Mouse (Mus musculus): ENCODE results near the gene Ccdc28b. TPM values are rescaled to one million over a fixed set of nuclear protein-coding genes. Genes with fewer than 3 reads are reported as not detected.
A peak's percentile ranks its signal among the peaks of the same experiment; 100 is the strongest.

Gene Ccdc28b
- total RNA-seq, 2 experiments from 2014 or later, result 55.7 to 59.1 TPM

- no peak for DNase-seq (ENCODE audit: low spot score in 2 of 2)
These were observed 36.8 kb downstream of the Ccdc28b start for GRCm38 (mm10) chr4:129586943-129587342.

- no peak for DNase-seq (ENCODE audit: low spot score in 2 of 2)
These were observed 38.0 kb downstream of the Ccdc28b start for GRCm38 (mm10) chr4:129585773-129586172.

- peak; percentile 64 to 92 for DNase-seq (ENCODE audit: low spot score in 2 of 2)
These were observed 38.7 kb downstream of the Ccdc28b start for GRCm38 (mm10) chr4:129584884-129585608.

GRCm38 (mm10) chr4:129584370-129584769, 39.4 kb downstream of the Ccdc28b start:
- DNase-seq (ENCODE audit: low spot score in 2 of 2), result no peak

GRCm38 (mm10) chr4:129582251-129582650, 41.5 kb downstream of the Ccdc28b start:
- no peak for DNase-seq (ENCODE audit: low spot score in 2 of 2)

- peak in 1 of 2 experiments; percentile 21 for DNase-seq (ENCODE audit: low spot score in 2 of 2)
These were observed 43.4 kb downstream of the Ccdc28b start for GRCm38 (mm10) chr4:129580347-129580746.

- no peak for DNase-seq (ENCODE audit: low spot score in 2 of 2)
These were observed 45.3 kb downstream of the Ccdc28b start, which contains the start of gene Fam167b for GRCm38 (mm10) chr4:129578466-129578865. Gene Fam167b (minus strand): TSS chr4:129578549.

GRCm38 (mm10) chr4:129577688-129578087, 46.1 kb downstream of the Ccdc28b start:
- no peak for DNase-seq (ENCODE audit: low spot score in 2 of 2)

GRCm38 (mm10) chr4:129576863-129577491, 46.8 kb downstream of the Ccdc28b start:
- peak in 1 of 2 experiments; percentile 56 for DNase-seq (ENCODE audit: low spot score in 2 of 2)

GRCm38 (mm10) chr4:129575171-129575844, 48.4 kb downstream of the Ccdc28b start:
- no peak for DNase-seq (ENCODE audit: low spot score in 2 of 2)

GRCm38 (mm10) chr4:129573430-129573829, 50.3 kb downstream of the Ccdc28b start, which contains the start of gene Lck:
Gene Lck (minus strand): TSS chr4:129573641.
- no peak for DNase-seq (ENCODE audit: low spot score in 2 of 2)

- no peak for DNase-seq (ENCODE audit: low spot score in 2 of 2)
These were observed 50.7 kb downstream of the Ccdc28b start for GRCm38 (mm10) chr4:129573093-129573370.

GRCm38 (mm10) chr4:129572236-129573092, 51.3 kb downstream of the Ccdc28b start:
- DNase-seq (ENCODE audit: low spot score in 2 of 2), result no peak

GRCm38 (mm10) chr4:129571551-129572084, 52.1 kb downstream of the Ccdc28b start:
- DNase-seq (ENCODE audit: low spot score in 2 of 2), result no peak

GRCm38 (mm10) chr4:129570028-129570427, 53.7 kb downstream of the Ccdc28b start:
- no peak for DNase-seq (ENCODE audit: low spot score in 2 of 2)

Other genes with a start within 250 kb of the Ccdc28b start
- 1 to 10 TPM; 3.2 to 3.5 TPM for gene Zbtb8a, start 245.8 kb downstream of the Ccdc28b start, total RNA-seq (2021)
- 1 to 10 TPM; 5.3 to 6.0 TPM for gene Zbtb8b, start 183.1 kb downstream of the Ccdc28b start, total RNA-seq (2021)
- gene Bsdc1, start 162.4 kb downstream of the Ccdc28b start, total RNA-seq (2021), result 10 to 100 TPM; 63.0 to 63.5 TPM
- not detected for gene Tssk3, start 132.9 kb downstream of the Ccdc28b start, total RNA-seq (2021)
- gene Fam229a, start 132.8 kb downstream of the Ccdc28b start, total RNA-seq (2021), result not detected
- 10 to 100 TPM; 72.5 to 76.6 TPM for gene Marcksl1, start 110.4 kb downstream of the Ccdc28b start, total RNA-seq (2021)
- 10 to 100 TPM; 36.9 to 43.0 TPM for gene Hdac1, start 81.2 kb downstream of the Ccdc28b start, total RNA-seq (2021)
- 1 to 10 TPM; 3.4 to 3.9 TPM for gene Lck, start 50.3 kb downstream of the Ccdc28b start, total RNA-seq (2021)
- under 1 TPM; 0.51 to 0.74 TPM for gene Fam167b, start 45.4 kb downstream of the Ccdc28b start, total RNA-seq (2021)
- 100 to 1,000 TPM; 127 to 131 TPM for gene Eif3i, start 23.3 kb downstream of the Ccdc28b start, total RNA-seq (2021)
- 10 to 100 TPM; 73.7 to 79.8 TPM for gene Tmem234, start 23.3 kb downstream of the Ccdc28b start, total RNA-seq (2021)
- 1 to 10 TPM; 5.6 to 6.2 TPM for gene Dcdc2b, start 9.7 kb downstream of the Ccdc28b start, total RNA-seq (2021)
- 10 to 100 TPM; 36.2 to 37.4 TPM for gene Iqcc, start 4.8 kb downstream of the Ccdc28b start, total RNA-seq (2021)
- 10 to 100 TPM; 49.9 to 51.3 TPM for gene Txlna, start 17.1 kb upstream of the Ccdc28b start, total RNA-seq (2021)
- gene Kpna6, start 48.8 kb upstream of the Ccdc28b start, total RNA-seq (2021), result 10 to 100 TPM; 87.8 to 89.6 TPM
- gene Tmem39b, start 72.9 kb upstream of the Ccdc28b start, total RNA-seq (2021), result 10 to 100 TPM; 12.8 to 15.5 TPM
- gene Khdrbs1, start 118.4 kb upstream of the Ccdc28b start, total RNA-seq (2021), result 10 to 100 TPM; 82.7 to 88.7 TPM
- 100 to 1,000 TPM; 142 to 143 TPM for gene Ptp4a2, start 187.3 kb upstream of the Ccdc28b start, total RNA-seq (2021)

Data from layer of hippocampus, adult 18-20 months (tissue).